In genomic region chr10:125388481-125388875, GRCm38 (mm10) we compare ENCODE assay signal across 9 mouse cellular contexts. TPM values are rescaled to one million over a fixed set of nuclear protein-coding genes. Genes with fewer than 3 reads are reported as not detected.
DNase-seq lines count a peak whose midpoint lies in the region; TF ChIP-seq lines count a peak whose summit lies in the region.
"Had no signal": no experiment of that assay in that cellular context is flagged by ENCODE, and none has a peak within 500 bp of the region (broad histone marks: within the 10 kb centered on the region; RNA-seq: fewer than 3 reads in every experiment).

No protein-coding gene starts in this region.

- DNase-seq in heart, adult 2 months, result peak; percentile 33 to 46
- DNase-seq in heart, adult 8-10 months (ENCODE audit: low spot score), result no peak
- peak; percentile 47 for DNase-seq in cerebellum, adult 8-10 months
- DNase-seq in heart, adult 9 months (ENCODE audit: low spot score in 2 of 2), result peak; percentile 4 to 29
- DNase-seq in kidney, postnatal 14 days, result peak; percentile 8
- peak; percentile 5 for DNase-seq in lung, postnatal 10 days
- peak; percentile 44 for DNase-seq in right cerebral cortex, postnatal 25 days
- DNase-seq in adrenal gland, adult (ENCODE audit: inconsistent age in 2 of 2, low spot score in 1 of 2), result no peak

- peak overlapping the region; percentile 69 for H3K27ac ChIP-seq in heart, adult 2 months

- H3K4me3 ChIP-seq in heart, adult 2 months, result peak overlapping the region; percentile 59

- no peak for TF ChIP-seq EP300 in heart, adult 2 months (IDR thresholded peaks at IDR 0.05; ENCODE audit: insufficient read depth, low read depth, low read length)

- intact Hi-C loops in heart, adult 2 months (cut with DNase I), result loop anchor here (10.0 kb wide), 1 partner anchor 124 kb away; no protein-coding TSS in a partner anchor

- peak overlapping the region; percentile 73 for H3K9ac ChIP-seq in heart, adult 2 months (ENCODE audit: low read depth, low read length)

- no peaks in the 10 kb centered on the region for H3K79me2 ChIP-seq in heart, adult 2 months (replicated peaks; ENCODE audit: control insufficient read depth, insufficient read depth, low read length)

- 36% methylated on average over 7 of the region's 7 CpGs for WGBS in heart, adult 2 months

- H3K36me3 ChIP-seq in heart, adult 2 months (ENCODE audit: control insufficient read depth, insufficient read depth, low read length), result no peaks in the 10 kb centered on the region
- H3K36me3 ChIP-seq: G1E had no signal

- no peaks in the 10 kb centered on the region for H3K4me1 ChIP-seq in heart, adult 2 months (ENCODE audit: control insufficient read depth, insufficient read depth, low read length)

- no peak for TF ChIP-seq POLR2A in heart, adult 2 months (IDR thresholded peaks at IDR 0.05; ENCODE audit: insufficient read depth, low read depth, low read length)

- no peak for TF ChIP-seq CTCF in heart, adult 2 months (IDR thresholded peaks at IDR 0.05)

- H3K27me3 ChIP-seq in heart, adult 2 months (ENCODE audit: control insufficient read depth, insufficient read depth, low read length), result no peaks in the 10 kb centered on the region

RNA-seq across cellular contexts. Expression of gene Slc16a7, which starts 0.8 kb away (rescaled TPM):
- total RNA-seq in heart, adult 2 months (2021), result 10 to 100 TPM; 13.3 to 14.4 TPM
- 7.9 and 10.9 TPM in 2 replicates for polyA plus RNA-seq in heart, adult 2 months (2012; rRNA removed)
- 10 to 100 TPM in 2 of 4 experiments, 1 to 10 TPM in 2; 6.7 to 20.2 (median 13.1) TPM for total RNA-seq in heart, adult 8-10 months (2022)
- polyA plus RNA-seq: G1E had no signal

Comparison
In these comparisons a context has a peak if more than half of its experiments do, and no peak if none do; other contexts are left out.
1. DNase-seq: peak in heart, adult 2 months (2 of 2), cerebellum, adult 8-10 months (single experiment), heart, adult 9 months (2 of 2), kidney, postnatal 14 days (single experiment), lung, postnatal 10 days (single experiment) and right cerebral cortex, postnatal 25 days (single experiment); none in heart, adult 8-10 months (single experiment) and adrenal gland, adult (0 of 2).